Mouse (Mus musculus) cerebellum, adult 9-11 months (tissue): ENCODE results near the gene Arrdc2.

Source experiments
- DNase-seq: peaks from one replicate; pipeline ENCODE4 v3.0.0; 2022

Arrdc2 gene

DNA sequence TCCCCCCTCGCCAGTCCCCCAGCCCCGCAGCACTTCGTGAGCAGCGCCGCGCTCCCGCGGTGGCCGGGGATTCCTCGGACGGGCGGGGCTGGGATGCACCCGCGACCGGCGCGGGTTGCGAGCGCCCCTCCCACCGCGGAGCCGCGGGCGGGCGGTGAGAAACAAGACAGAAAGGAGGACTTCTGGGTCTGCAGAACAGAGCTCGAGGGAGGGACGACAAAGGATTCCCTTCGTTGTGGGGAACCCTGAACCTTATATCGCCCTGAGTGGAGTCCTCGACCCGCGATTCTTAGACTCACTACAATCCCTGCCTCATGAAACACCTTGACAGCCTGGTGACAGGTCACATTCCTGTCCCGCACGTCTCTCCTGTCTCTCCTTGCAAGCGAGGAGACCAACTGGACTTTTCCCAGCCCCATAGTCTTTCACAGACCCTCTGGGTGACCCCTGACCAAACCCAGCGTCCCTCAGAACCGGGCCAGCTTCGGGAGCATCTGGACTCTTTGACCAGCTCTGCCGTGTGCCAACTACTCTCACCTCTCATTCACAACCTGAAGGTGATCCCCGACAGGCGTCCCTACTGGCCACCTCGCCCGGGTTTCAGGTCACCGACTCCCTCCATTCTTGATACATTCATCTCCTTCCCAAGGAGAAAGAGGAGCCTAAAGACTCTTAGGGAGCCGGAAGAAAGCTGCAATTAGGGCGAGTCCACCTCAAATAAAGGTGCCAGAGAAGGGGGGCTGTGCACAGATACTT lies 24.6 kb upstream of the Arrdc2 start:
- DNase-seq = peak; percentile 62

DNA sequence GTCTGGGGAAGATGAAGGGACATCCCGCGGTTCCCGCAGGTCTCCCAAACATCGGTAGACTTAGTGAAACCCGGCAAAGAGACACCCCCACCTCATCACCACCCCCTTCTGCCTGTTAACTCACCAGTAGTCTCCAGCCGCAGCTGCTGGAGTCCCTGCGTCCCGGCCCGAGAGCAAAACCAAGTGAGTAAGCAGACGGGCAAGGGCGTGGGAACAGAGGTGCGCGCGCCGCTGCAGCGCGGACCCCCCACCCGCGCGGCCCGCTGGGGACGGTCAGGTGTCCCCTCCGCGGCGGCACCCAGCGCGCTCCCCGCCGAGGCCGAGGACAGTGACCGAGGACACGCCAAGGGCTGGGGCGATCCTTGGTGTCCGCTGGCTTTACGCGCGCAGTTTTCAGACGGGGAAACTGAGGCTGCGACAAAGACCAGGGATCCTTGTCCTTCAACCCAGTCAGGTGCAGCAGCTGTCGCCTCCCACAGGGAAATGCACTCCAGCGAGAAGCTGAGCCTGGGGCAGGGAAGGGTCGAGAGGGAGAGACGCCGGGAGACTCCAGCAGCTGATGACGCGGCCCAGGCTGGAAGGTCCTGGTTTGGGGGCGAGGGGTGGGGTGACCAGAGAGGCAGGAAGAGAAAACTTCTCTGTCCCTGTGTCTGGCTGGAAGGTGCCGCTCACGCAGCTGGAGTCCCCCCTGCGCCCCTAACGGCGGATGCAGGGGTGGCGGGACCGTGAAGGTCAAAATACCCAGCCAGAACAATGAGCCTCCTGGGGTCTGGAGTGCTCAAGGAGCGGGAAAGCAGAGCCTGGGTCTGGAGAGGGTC lies 23.5 kb upstream of the Arrdc2 start, which contains the start of gene Kcnn1:
Gene Kcnn1 (minus strand): TSS at position 435 of the 818 bp plus-strand sequence.
- DNase-seq = peak; percentile 50

DNA sequence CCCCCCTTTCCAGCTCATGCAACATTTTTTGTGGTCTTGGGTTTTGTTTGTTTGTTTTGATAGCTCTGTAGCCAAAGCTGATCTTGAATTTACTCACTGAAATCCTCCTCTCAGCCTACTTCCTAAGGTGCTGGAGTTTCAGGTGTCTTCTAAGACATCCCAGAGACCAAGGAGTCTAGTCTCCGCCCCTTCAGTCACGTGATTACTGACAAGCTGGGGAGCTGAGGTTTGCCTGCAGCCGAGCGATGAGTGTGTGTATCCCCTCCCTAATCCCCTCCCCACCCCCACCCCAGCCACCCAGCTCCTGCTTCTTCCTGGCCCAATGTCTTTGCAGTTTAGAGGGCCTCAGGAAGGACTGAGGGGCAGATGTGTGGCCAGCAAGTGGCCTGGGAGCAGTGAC lies 18.0 kb upstream of the Arrdc2 start:
- no peak for DNase-seq

DNA sequence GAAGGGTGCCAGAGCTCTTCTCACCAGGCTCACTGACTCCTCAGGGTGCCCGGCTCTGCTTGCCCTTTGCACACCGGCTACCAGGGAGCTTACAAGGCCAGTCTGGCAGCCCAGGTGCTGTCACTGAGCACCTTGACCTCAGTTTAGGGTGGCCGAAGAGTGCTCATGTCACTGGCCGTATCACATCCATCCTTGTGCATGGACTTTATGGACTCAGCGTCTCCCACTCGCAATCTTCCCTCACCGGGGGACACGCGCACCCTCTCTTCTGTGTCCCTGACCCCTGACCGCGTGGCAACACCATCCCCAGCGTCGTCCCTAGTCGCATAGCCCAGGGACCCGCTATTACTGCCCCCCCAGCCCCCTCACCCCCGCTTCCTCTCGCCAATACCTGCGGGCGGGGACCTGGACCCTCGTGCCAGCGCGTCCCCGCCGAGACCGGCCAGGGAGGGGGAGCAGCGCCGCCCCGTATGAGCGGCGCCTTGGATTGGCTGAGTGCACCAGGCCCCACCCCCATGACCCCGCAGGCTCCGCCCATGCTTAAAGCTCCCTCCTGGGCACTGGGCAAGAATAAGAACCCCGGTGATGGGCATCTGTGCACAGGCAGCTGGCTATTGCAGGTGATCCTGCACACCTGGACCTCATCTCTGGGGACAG lies 17.1 kb upstream of the Arrdc2 start:
- DNase-seq = peak; percentile 85

DNA sequence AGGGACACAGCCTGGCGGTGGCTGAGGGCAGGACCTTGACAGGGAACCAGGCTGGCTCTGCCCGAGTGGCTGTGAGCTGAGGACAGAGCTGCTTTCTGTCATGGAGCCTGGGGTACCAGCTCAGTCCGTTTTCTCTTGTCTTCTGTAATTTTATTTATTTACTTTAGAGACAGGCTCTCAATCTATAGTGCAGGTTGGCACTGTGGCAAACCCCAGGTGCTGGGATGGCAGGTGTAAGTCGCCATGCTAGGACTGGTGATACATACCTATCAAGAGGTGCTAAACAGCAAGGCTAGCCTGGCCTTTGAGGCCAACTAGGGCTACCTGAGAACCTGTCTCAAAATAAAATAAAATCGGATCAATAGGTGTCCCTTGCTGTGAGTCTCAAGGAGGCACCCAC lies 16.5 kb upstream of the Arrdc2 start:
- no peak for DNase-seq

DNA sequence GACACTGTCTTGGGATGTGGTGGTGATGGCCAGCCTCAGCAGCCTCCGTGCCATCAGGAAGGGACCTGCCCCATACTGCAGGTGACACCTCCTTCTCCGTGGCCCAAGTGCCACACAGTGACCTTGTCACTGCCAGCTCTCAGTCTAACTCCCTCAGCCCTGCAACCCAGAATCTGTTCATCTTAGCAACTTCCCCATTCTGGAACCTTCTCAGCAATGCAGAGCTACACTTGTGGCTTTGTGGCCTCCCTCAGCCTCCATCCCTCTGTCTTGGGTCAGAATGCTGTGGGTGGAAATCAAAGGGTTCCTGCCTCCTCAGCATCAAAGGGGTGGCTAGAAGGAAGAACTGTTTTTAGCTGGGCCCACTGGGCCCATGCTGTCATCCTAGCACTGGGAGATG lies 14.3 kb upstream of the Arrdc2 start:
- DNase-seq = no peak

DNA sequence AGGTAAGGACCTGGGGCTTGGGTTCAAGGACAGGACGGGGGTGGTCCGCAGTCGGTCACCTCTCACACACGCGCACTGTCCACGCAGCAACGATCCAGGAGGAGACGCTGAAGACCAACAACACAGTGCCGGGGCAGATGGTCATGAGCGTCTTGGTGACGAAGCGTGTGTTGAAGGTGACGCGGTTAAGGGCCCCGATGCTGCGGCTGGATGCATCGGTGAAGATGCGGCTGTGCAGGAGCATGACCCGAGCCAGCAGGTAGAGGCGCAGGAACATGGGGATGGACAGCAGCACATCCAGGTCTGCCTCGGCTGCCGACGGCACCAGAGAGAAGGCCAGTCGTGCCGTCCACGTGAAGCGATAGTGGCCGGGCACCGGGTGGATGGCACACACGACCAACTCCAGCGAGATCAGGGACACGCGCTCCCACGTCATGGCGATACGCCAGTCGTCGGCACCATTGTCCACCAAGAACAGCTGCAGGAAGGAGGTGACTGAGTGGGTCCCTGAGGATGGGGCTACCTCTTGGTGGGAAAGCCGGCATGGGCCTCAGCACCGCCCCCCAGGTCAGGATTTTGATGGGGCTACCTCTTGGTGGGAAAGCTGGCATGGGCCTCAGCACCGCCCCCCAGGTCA lies 13.2 kb upstream of the Arrdc2 start:
- DNase-seq = no peak

DNA sequence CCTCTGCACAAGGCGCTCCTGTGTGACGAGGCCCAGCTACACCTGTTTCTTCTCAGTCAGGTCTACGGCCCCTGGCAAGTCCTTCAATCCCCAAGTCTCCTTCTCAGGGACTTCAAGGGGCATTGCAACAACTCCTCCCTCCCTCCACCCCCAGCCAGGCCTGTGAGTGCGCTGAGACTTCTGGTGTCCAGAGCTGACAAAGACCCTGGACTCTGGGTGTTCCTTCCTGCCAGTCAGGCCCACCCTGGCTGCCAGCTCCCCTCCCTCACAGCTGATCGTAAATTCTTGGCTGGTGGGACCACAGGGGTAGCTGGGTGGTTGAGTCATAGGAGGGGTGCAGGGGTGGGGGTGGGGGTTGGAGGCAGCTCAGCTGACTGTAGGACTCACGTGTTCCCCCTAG lies 12.3 kb upstream of the Arrdc2 start:
- DNase-seq = no peak

DNA sequence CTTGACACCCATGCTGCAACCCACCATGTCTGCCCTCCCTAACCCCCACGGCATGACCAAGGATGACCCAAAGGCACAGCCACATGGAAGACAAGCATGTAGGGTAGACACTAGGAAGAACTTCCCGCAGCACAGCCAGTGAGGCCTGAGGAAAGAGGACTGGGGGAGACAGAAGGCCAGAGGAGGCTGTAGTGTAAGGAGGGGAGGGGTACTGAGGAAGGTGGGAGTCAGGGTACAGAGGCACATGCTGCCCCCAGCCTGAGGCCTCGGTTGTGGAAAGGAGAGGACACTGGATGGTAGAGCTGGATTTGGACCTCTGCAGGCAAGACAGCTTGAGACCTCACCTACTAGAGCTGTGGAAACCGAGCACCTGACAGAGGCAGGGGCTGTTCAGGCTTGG lies 11.4 kb upstream of the Arrdc2 start:
- DNase-seq = no peak

DNA sequence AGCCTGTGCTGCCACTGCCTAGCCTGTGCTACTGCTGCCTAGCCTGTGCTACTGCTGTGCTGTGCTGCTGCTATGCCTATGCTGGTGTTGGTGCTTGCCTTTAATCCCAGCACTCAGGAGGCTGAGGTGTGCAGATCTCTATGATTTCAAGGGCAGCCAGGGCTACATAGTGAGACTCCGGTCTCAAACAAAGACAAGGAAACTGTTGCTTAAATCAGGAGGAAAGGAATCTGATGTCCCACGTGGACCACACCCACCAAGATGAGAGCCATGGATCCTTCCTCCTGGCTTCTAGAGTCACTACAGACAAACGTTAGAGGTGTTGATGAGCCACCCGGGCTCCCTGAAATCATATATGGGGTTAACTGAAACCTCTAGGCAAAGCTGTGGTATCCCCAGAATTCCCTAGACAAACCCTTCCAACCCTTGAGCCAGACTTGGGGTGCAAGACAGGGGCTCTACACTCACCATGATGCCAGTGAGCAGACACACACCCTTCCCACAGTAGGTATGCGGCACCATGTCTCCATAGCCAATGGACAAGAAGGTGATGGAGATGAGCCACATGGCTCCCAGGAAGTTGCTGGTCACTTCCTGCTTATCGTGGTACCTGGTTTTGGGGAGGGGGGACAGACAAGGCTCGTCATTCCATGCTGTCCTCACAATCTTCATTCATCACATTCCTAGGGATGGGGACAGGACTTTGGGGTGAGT lies 10.8 kb upstream of the Arrdc2 start:
- DNase-seq = no peak

DNA sequence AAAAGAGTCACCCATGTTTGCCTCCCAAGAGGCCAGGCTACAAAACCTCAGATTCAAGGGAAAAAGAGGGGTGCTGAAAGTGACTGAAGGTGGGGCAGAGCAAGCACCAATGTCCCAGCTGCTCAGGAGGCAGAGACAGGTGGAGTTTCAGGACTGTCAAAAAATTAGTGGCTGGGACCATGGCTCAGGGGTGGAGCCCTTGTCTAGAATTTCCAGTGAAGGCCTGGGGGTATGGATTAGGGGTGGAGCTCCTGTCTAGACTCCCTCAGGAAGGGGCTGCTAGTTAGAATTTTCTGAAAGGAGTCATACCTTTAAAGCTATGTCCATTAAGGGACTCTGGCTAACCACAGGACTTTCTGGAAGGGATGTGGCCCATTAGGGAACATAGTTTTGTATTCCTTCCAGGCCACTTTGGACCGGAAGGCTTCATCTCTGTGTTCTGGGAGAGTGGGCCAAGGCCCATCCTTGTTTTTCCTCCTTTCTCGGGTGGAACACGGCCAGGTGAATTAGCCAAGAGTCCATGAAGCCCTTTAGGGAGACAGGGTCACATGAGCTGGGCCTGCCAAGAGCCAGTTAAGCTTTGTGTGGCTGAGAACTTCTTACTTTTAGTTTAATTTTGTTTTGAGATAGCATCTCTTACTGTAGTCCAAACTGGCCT lies 9.9 kb upstream of the Arrdc2 start:
- no peak for DNase-seq

DNA sequence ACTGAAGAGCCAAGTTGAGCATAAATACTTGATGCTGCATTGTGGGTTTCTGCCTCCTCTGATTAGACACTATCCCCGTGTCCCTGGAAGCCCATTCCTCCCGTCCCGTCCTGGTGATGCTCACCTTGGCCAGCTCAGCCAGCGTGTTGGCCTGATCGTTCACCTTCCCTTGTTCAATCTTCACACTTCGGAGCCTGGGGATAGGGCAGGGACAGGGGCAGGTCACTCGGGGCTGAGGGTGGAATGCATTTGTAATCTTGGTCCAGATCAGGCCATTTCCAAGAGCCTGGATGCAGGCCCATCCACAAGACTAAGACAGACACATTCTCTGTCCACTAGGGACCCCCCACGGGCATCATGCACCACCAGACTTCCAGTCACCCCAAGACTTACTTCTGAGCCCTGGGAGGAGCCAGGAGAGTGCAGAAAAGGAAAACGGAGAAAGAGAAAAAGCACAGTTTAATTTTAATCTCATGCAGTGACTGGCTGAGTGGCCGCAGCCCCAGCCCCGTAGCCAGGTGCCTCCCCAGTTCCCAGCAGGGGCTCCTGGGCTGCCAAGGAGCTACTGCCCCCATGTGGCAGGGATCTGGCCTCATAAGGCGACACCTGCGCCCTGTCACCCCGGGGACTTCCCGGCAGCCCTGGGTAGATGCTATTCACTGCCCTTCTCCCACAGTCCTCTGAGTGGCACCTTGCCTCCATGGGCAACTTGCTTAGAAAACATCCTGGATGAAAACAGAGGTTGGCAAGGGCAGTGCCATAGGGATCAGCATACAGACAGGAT lies 7.0 kb upstream of the Arrdc2 start:
- DNase-seq = no peak

DNA sequence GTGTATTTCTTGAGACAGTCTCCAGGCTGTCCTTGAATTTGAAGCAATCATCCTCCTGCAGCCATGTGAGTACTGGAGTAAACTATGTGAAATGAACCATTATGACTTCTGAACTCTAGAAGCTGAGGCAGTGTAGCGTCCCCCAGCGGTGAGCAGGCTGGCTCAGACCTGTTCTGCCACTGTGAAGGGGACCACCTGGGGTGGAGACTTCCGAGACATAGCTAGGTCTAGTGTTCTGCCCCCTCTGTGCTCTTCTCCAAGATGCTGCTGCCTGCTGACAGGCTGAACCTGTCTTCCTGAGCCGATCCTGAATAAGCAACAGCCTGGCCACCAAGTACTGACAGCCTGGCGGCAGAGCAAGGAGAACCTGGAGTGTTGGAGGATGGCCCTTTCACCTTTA lies 5.6 kb upstream of the Arrdc2 start:
- no peak for DNase-seq

DNA sequence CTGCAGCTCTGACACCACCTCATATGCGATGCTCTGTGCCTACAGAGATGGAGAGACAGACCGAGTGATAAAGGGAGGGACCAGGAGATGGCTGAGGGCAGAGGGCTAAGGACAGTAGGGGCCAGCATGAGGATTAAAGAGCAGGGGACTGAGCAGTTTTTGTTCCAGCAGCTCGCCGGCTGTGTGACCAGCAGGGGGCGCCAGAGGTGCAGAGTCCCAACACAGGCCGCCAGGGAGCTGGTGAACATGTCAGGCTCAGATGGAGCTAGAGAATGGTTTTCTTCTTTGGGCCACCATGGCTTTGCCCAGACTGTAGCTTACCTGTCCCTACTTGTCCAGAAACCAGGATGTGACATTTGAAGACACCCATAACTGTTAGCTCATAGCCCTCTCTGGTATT lies 5.0 kb upstream of the Arrdc2 start:
- DNase-seq = peak; percentile 81

DNA sequence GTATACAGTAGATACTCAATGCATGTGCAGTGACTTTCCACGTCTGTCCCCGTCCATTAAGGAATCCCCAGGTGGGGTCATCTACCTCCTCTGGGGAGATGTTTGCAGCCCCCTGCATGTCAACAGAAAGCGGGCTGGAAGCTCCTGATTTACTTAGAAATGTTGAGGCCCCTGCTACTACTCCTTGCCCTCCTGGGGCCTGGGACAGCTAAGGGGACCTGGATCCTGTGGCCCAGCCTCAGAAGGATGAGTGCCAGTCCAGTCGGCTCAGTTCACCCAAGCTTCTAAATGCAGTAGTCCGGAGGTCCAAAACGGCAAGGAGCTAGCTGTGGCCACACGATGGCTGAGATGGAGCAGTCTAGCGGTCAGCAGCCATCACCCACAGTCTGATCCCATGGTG lies 4.4 kb upstream of the Arrdc2 start:
- DNase-seq = no peak

DNA sequence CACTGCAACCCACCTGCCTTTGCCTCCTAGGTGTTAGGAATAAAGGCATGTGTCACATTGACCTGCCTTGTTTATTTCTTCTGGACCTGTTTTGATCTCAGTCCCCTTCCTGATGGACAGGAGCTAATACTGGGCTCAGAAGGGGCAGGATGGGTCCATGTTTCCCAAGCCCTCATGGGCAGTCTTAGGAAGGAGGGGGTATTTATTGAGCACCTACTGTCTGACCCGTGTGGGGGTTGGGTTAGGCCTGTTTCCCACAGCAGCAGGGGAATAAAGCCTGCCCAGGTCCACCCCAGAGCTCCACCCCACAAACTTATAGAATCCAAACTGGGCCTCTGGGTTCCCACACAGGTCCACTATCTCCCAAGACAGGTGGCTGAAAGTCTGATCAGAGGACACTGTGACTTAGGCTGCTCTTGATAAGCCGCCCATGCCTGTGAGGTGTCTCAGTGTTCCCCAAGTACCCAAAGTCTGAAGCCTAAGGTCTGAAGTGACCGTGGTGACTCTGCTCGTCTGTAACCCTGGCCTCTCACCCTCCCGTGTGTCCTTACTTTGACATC lies 3.8 kb upstream of the Arrdc2 start:
- DNase-seq = no peak

DNA sequence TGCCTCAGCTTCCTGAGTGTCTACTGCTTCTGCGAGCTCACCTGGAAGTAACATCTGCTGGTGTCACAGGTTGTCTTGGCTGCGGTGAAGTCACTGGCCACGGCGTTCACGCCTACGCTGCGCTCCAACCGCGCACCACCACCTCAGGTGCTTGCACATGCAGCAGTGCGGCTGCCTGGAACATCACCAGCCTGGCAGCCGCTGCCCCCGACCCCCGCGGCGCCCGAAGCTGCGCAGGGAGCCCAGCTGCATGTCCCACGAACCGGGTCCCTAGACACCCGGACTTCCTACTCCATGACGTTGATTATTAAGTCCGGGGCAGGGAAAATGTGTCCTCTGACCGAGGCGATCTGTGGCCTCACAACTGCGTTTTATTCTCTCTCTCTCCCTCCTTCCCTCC lies 3.0 kb upstream of the Arrdc2 start:
- peak; percentile 48 for DNase-seq

DNA sequence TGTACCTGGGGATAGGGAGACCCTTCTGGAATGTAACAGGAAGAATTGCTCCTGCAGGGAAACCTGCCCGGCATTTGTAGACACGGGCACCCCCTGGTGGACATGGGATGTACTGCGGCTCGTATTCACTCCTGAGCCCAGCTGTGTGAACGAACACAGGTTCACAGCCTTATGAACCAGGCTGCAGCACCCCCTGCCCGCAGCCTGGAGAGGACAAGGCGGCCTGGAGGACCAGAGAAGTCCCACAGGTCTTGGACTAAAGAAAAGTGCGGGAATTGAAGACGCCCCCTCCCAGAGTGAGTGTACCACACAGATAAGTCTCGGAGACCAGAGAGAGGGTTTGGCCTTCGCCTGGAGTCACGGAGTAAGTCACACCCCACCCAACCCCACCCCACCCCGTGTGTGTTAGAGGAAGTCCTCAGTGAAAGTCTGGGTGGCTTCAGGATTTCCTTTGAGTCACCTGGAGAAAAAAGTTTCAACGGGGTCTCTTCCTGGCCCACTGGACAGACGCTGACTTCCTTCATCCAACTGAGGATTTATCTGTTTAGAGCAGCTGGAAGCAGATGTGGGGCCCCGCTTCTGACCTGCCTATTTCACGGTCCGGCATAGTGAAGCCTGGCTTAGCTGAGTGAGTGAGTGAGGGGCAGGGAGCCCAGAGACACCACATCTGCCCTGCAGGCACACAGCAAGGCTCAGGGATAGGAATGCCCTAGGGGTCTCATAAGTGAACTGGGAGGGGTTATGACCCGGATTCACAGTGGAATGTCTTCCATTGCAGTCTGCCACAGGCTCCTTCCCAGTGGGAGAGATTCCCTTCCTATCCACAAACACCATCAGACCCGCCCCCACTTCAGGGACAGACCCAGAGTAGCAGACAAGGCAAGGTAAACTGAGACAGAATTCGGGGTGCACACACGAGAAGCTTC lies 1.9 kb upstream of the Arrdc2 start:
- DNase-seq = peak; percentile 84

DNA sequence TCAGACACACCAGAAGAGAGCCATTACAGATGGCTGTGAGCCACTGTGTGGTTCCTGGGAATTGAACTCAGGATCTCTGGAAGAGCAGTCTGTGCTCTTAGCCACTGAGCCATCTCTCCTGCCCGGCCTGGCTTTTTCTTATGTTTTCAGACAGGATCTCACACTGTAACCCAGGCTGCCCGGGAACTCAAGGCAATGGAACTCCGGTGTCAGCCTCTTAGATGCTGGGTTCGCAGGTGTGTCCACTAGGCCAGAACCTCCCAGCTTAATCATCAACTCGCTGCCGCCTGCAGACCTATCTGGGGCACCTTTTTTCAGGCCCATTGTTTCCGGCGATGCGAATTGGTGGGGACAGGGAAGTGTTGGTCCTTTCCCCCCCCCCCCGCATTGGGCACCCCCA lies 1.1 kb upstream of the Arrdc2 start:
- DNase-seq = peak; percentile 64
